Mouse (Mus musculus): ENCODE measurements around the gene Paqr5. TPM values are rescaled to one million over a fixed set of nuclear protein-coding genes. Genes with fewer than 3 reads are reported as not detected.

Gene Paqr5
- polyA plus RNA-seq, 2 experiments, result 5.2 to 12.4 TPM

- Histone ChIP-seq H3K4me1 (ENCODE audit: control insufficient read depth, insufficient read depth, low read length) (peaks cover 14% of the 10 kb centered on the region; the same call in 1 of the 2 replicates), H3K27ac (replicated peaks; ENCODE audit: low read depth, low read length) (no peak overlapping the region), H3K27me3 (ENCODE audit: control insufficient read depth, insufficient read depth, low read length) (no peaks in the 10 kb centered on the region), H3K4me3 (replicated peaks; ENCODE audit: low read length) (no peak overlapping the region), H3K4me2 (replicated peaks; ENCODE audit: low read depth, low read length, severe bottlenecking) (no peak overlapping the region), H3K9me3 (ENCODE audit: control insufficient read depth, low read length) (no peaks in the 10 kb centered on the region), H3K36me3 (ENCODE audit: control insufficient read depth, insufficient read depth, low read length) (no peaks in the 10 kb centered on the region), H3K9ac (ENCODE audit: low read depth, low read length, severe bottlenecking) (no peak overlapping the region)
- no peak for ATAC-seq (ENCODE audit: low FRiP score, low read depth)
- peak; percentile 54 for DNase-seq (ENCODE audit: low spot score)
- WGBS, result 22% methylated on average over 11 of the region's 11 CpGs
- TF ChIP-seq POLR2A (IDR thresholded peaks at IDR 0.05; ENCODE audit: borderline replicate concordance, extremely low read depth, insufficient read depth, insufficient read length), result no peak
These were observed 41.3 kb downstream of the Paqr5 start for GRCm38 (mm10) chr9:61985183-61985863.

- 83% methylated on average over 7 of the region's 7 CpGs for WGBS
- H3K27ac ChIP-seq (replicated peaks; ENCODE audit: low read depth, low read length), result no peak overlapping the region
- H3K27me3 ChIP-seq (ENCODE audit: control insufficient read depth, insufficient read depth, low read length), result no peaks in the 10 kb centered on the region
- no peak for TF ChIP-seq POLR2A (IDR thresholded peaks at IDR 0.05; ENCODE audit: borderline replicate concordance, extremely low read depth, insufficient read depth, insufficient read length)
- ATAC-seq (ENCODE audit: low FRiP score, low read depth) (no peak), DNase-seq (ENCODE audit: low spot score) (no peak)
- H3K4me1 ChIP-seq (ENCODE audit: control insufficient read depth, insufficient read depth, low read length), result peaks cover 14% of the 10 kb centered on the region; the same call in 1 of the 2 replicates
- no peaks in the 10 kb centered on the region for H3K9me3 ChIP-seq (ENCODE audit: control insufficient read depth, low read length)
- no peaks in the 10 kb centered on the region for H3K36me3 ChIP-seq (ENCODE audit: control insufficient read depth, insufficient read depth, low read length)
- no peak overlapping the region for H3K4me2 ChIP-seq (replicated peaks; ENCODE audit: low read depth, low read length, severe bottlenecking)
- no peak overlapping the region for H3K9ac ChIP-seq (ENCODE audit: low read depth, low read length, severe bottlenecking)
- H3K4me3 ChIP-seq (replicated peaks; ENCODE audit: low read length), result no peak overlapping the region
These were observed 43.6 kb downstream of the Paqr5 start for GRCm38 (mm10) chr9:61982940-61983620.

- H3K36me3 ChIP-seq (ENCODE audit: control insufficient read depth, insufficient read depth, low read length), result no peaks in the 10 kb centered on the region
- H3K4me2 ChIP-seq (replicated peaks; ENCODE audit: low read depth, low read length, severe bottlenecking), result no peak overlapping the region
- no peak overlapping the region for H3K27ac ChIP-seq (replicated peaks; ENCODE audit: low read depth, low read length)
- H3K4me3 ChIP-seq (replicated peaks; ENCODE audit: low read length), result no peak overlapping the region
- DNase-seq (ENCODE audit: low spot score) (no peak), ATAC-seq (ENCODE audit: low FRiP score, low read depth) (no peak)
- TF ChIP-seq POLR2A (IDR thresholded peaks at IDR 0.05; ENCODE audit: borderline replicate concordance, extremely low read depth, insufficient read depth, insufficient read length), result no peak
- no peak overlapping the region for H3K9ac ChIP-seq (ENCODE audit: low read depth, low read length, severe bottlenecking)
- H3K9me3 ChIP-seq (ENCODE audit: control insufficient read depth, low read length), result no peaks in the 10 kb centered on the region
- WGBS, result 47% methylated on average over 5 of the region's 5 CpGs
- peaks cover 14% of the 10 kb centered on the region; the same call in 1 of the 2 replicates for H3K4me1 ChIP-seq (ENCODE audit: control insufficient read depth, insufficient read depth, low read length)
- no peaks in the 10 kb centered on the region for H3K27me3 ChIP-seq (ENCODE audit: control insufficient read depth, insufficient read depth, low read length)
These were observed 44.8 kb downstream of the Paqr5 start for GRCm38 (mm10) chr9:61981876-61982275.

- Histone ChIP-seq H3K4me1 (ENCODE audit: control insufficient read depth, insufficient read depth, low read length) (peaks cover 10% of the 10 kb centered on the region; the same call in 1 of the 2 replicates), H3K4me3 (replicated peaks; ENCODE audit: low read length) (no peak overlapping the region), H3K27me3 (ENCODE audit: control insufficient read depth, insufficient read depth, low read length) (no peaks in the 10 kb centered on the region), H3K9me3 (ENCODE audit: control insufficient read depth, low read length) (no peaks in the 10 kb centered on the region), H3K36me3 (ENCODE audit: control insufficient read depth, insufficient read depth, low read length) (no peaks in the 10 kb centered on the region), H3K4me2 (replicated peaks; ENCODE audit: low read depth, low read length, severe bottlenecking) (no peak overlapping the region), H3K27ac (replicated peaks; ENCODE audit: low read depth, low read length) (no peak overlapping the region), H3K9ac (ENCODE audit: low read depth, low read length, severe bottlenecking) (no peak overlapping the region)
- no peak for ATAC-seq (ENCODE audit: low FRiP score, low read depth)
- no peak for DNase-seq (ENCODE audit: low spot score)
- no peak for TF ChIP-seq POLR2A (IDR thresholded peaks at IDR 0.05; ENCODE audit: borderline replicate concordance, extremely low read depth, insufficient read depth, insufficient read length)
- WGBS, result 90% methylated on average over 2 of the region's 2 CpGs
These were observed 46.7 kb downstream of the Paqr5 start for GRCm38 (mm10) chr9:61979983-61980382.

GRCm38 (mm10) chr9:61977258-61977945 is 49.3 kb downstream of the Paqr5 start:
- no peak overlapping the region for H3K4me2 ChIP-seq (replicated peaks; ENCODE audit: low read depth, low read length, severe bottlenecking)
- H3K4me3 ChIP-seq (replicated peaks; ENCODE audit: low read length), result no peak overlapping the region
- TF ChIP-seq POLR2A (IDR thresholded peaks at IDR 0.05; ENCODE audit: borderline replicate concordance, extremely low read depth, insufficient read depth, insufficient read length), result no peak
- H3K36me3 ChIP-seq (ENCODE audit: control insufficient read depth, insufficient read depth, low read length), result no peaks in the 10 kb centered on the region
- H3K9ac ChIP-seq (ENCODE audit: low read depth, low read length, severe bottlenecking), result no peak overlapping the region
- 90% methylated on average over 13 of the region's 13 CpGs for WGBS
- H3K27ac ChIP-seq (replicated peaks; ENCODE audit: low read depth, low read length), result no peak overlapping the region
- peaks cover 10% of the 10 kb centered on the region; the same call in 1 of the 2 replicates for H3K4me1 ChIP-seq (ENCODE audit: control insufficient read depth, insufficient read depth, low read length)
- H3K9me3 ChIP-seq (ENCODE audit: control insufficient read depth, low read length), result no peaks in the 10 kb centered on the region
- no peaks in the 10 kb centered on the region for H3K27me3 ChIP-seq (ENCODE audit: control insufficient read depth, insufficient read depth, low read length)
- no peak for ATAC-seq (ENCODE audit: low FRiP score, low read depth)
- DNase-seq (ENCODE audit: low spot score), result no peak

Measured in limb, embryonic 14.5 days (tissue).